Mouse (Mus musculus) hindbrain, embryonic 12.5 days (tissue): ENCODE results near the gene N4bp1. TPM values are rescaled to one million over a fixed set of nuclear protein-coding genes. Genes with fewer than 3 reads are reported as not detected.

Experiments used
- ATAC-seq: fragments of 200-750 bp; cut with Nextera tagmentation; 2 replicates; pipeline ENCODE4 v1.8.0; 2017; ENCODE audit warnings: moderate TSS enrichment; ENCODE audit not compliant: low FRiP score
- H3K27ac ChIP-seq: fragments of 300-500 bp; sonication (generic); 2 replicates; pipeline ENCODE4 v1.5.1; 2016; ENCODE audit warnings: mild to moderate bottlenecking
- H3K27me3 ChIP-seq: fragments of 300-500 bp; sonication (generic); 2 replicates; pipeline ENCODE4 v1.6.1; 2016; ENCODE audit warnings: mild to moderate bottlenecking
- H3K36me3 ChIP-seq: fragments of 300-500 bp; sonication (generic); 2 replicates; pipeline ENCODE4 v1.6.1; 2016; ENCODE audit warnings: mild to moderate bottlenecking
- H3K4me1 ChIP-seq: fragments of 300-500 bp; sonication (generic); 2 replicates; pipeline ENCODE4 v1.6.1; 2016
- H3K4me2 ChIP-seq: fragments of 300-500 bp; sonication (generic); replicated peaks from 2 replicates; pipeline ENCODE4 v1.6.1; 2016; ENCODE audit warnings: mild to moderate bottlenecking
- H3K4me3 ChIP-seq: fragments of 300-500 bp; sonication (generic); 2 replicates; pipeline ENCODE4 v1.5.1; 2016; ENCODE audit warnings: mild to moderate bottlenecking
- H3K9ac ChIP-seq: fragments of 300-500 bp; sonication (generic); 2 replicates; pipeline ENCODE4 v1.6.1; 2016; ENCODE audit warnings: mild to moderate bottlenecking, moderate library complexity
- H3K9me3 ChIP-seq: fragments of 300-500 bp; sonication (generic); replicated peaks from 2 replicates; pipeline ENCODE4 v1.6.1; 2016; ENCODE audit warnings: mild to moderate bottlenecking
- WGBS: fragments of 180-500 bp; shearing (Covaris S2); methylation state at CpG from one replicate; pipeline ENCODE4 v1.1.7; 2016; 5-methylcytosine and 5-hydroxymethylcytosine counted together
- polyA plus RNA-seq: library from polyadenylated mRNA; unstranded; fragments of >200 nt; fragmentation: Nextera tagmentation; extraction: Ambion mirVana; gene quantifications from 2 replicates; pipeline ENCODE4 v1.2.1, GENCODE M21; 2016

Gene N4bp1
- polyA plus RNA-seq, 1 experiment from 2014 or later: 13.2 TPM

DNA sequence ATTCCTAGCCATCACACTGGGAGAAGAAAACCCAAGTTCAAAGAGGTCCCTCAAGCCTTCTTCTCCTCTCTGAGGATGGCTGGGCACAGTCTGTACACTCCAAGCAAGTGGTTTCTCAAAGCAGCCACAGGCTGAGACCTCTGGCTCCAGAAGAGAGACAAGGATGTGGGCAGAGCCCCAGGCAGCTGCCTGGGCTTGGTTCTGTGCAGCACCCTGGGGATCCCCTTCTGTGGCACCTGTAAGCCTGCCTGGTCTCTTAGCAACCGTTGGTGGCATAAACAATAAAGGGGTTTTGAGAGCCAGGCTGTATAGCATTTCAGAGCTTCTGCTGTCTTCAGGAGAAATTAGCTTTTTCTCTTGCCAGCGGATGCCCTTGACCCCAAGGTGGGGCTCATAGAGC is 87.4 kb downstream of the N4bp1 start:
- H3K9me3 ChIP-seq: no peaks in the 10 kb centered on the region
- H3K27me3 ChIP-seq: no peaks in the 10 kb centered on the region
- no peak overlapping the region for H3K4me3 ChIP-seq
- H3K4me1 ChIP-seq: no peaks in the 10 kb centered on the region
- no peak overlapping the region for H3K9ac ChIP-seq
- no peak overlapping the region for H3K4me2 ChIP-seq
- no peak for ATAC-seq
- WGBS: 85% methylated on average over 2 of the region's 2 CpGs
- no peaks in the 10 kb centered on the region for H3K36me3 ChIP-seq
- no peak overlapping the region for H3K27ac ChIP-seq

DNA sequence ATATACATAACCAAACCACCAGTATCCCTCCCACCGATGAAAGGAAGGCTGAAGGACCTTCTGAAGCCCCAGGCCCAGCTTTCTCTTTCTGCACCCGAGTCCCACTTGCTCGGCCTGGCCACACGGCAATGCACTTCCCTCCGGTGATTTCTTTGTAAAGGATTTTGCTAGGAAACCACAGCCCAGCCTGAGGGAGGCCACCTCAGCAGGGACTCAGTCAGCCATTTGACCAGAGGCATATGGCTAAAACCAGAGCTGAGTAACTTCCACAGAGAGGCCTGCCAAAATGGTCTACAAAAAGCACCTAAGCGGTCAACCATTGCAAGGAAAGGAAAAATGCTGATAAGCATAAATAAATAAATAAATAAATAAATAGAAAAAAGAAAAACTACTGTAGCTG is 90.3 kb downstream of the N4bp1 start:
- WGBS: 40% methylated on average over 6 of the region's 6 CpGs
- Histone ChIP-seq H3K4me1 (peaks cover 4% of the 10 kb centered on the region; the same call in 1 of the 2 replicates), H3K27ac (no peak overlapping the region), H3K4me3 (no peak overlapping the region), H3K36me3 (no peaks in the 10 kb centered on the region), H3K4me2 (no peak overlapping the region), H3K27me3 (no peaks in the 10 kb centered on the region), H3K9me3 (no peaks in the 10 kb centered on the region), H3K9ac (no peak overlapping the region)
- no peak for ATAC-seq

DNA sequence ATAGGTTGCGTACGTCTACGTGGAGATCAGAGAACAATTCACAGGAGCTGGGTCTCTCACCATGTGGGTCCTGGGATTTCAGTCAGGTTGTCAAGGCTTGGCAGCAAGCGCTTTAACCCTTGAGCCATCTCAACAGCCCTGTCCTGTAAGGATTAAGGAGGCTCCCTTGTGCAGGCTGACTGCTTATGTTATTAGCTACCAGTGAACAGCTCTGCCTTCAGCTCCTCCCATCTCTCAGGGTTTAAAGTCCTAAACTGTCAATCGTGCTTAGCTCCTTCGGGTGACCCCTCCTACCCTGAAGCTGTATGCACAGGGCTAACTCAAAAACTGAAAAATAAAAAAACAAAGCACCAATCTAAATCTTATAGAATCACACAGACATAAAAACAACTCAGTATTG is 93.5 kb downstream of the N4bp1 start:
- Histone ChIP-seq H3K9me3 (no peaks in the 10 kb centered on the region), H3K4me2 (no peak overlapping the region), H3K36me3 (no peaks in the 10 kb centered on the region), H3K27me3 (no peaks in the 10 kb centered on the region), H3K9ac (no peak overlapping the region), H3K4me1 (peaks cover 4% of the 10 kb centered on the region; the same call in 1 of the 2 replicates), H3K4me3 (no peak overlapping the region), H3K27ac (no peak overlapping the region)
- 90% methylated on average over 6 of the region's 6 CpGs for WGBS
- no peak for ATAC-seq

DNA sequence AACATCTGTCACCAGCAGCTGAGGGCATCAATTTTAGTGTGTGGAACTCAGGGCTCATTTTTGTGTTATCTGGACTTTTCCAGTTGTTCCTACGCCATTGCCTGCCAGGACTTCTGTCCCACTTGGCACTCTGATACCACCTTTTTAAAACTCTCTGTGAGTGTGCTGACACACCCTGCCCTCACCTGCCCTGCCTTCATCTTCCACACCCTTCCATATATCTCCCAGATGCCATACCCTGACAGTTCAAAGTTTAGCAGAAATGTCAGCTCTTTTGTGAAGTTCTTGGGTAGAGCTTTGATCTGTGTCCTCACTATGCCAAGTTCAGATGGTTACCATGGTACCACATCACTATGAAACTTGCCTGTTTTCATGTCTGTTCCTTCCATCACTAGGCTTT is 95.5 kb downstream of the N4bp1 start:
- H3K4me1 ChIP-seq: peaks cover 4% of the 10 kb centered on the region; the same call in 1 of the 2 replicates
- WGBS: 90% methylated on average over 1 of the region's 1 CpGs
- H3K4me2 ChIP-seq: no peak overlapping the region
- no peaks in the 10 kb centered on the region for H3K27me3 ChIP-seq
- ATAC-seq: no peak
- H3K4me3 ChIP-seq: no peak overlapping the region
- H3K27ac ChIP-seq: no peak overlapping the region
- no peaks in the 10 kb centered on the region for H3K9me3 ChIP-seq
- H3K36me3 ChIP-seq: no peaks in the 10 kb centered on the region
- H3K9ac ChIP-seq: no peak overlapping the region

DNA sequence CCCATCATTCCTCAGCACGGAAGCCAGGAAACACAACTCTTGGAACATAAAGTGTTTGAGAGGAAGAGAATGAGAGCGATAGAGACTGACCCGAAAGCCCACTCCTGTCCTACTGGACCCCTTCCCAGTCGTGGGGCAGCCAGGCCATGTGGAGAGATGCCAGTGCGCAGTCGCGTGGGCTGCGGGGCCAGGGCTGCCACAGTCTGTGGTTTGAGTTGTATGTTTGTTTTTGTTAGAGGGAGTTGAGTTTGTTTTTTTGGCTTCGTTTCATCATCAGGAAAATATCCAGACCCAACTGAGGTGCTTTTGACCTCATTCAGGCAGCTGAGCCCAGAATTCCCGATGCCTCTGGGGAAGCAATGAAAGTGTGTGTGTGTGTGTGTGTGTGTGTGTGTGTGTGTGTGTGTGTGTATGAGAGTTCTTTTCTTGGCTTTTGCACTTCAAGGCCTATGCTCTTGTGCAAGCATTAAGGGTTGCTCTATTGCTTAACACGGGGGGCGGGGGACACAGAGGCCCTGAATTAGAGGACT is 97.1 kb downstream of the N4bp1 start:
- Histone ChIP-seq H3K9ac (no peak overlapping the region), H3K4me1 (peaks cover 4% of the 10 kb centered on the region; the same call in 1 of the 2 replicates), H3K27ac (no peak overlapping the region), H3K27me3 (no peaks in the 10 kb centered on the region), H3K4me2 (no peak overlapping the region), H3K36me3 (no peaks in the 10 kb centered on the region), H3K4me3 (no peak overlapping the region), H3K9me3 (no peaks in the 10 kb centered on the region)
- WGBS: 76% methylated on average over 12 of the region's 12 CpGs
- ATAC-seq: no peak

- no peak for ATAC-seq
- H3K9me3 ChIP-seq: no peaks in the 10 kb centered on the region
- H3K27me3 ChIP-seq: no peaks in the 10 kb centered on the region
- no peak overlapping the region for H3K27ac ChIP-seq
- peaks cover 4% of the 10 kb centered on the region; the same call in 1 of the 2 replicates for H3K4me1 ChIP-seq
- H3K4me3 ChIP-seq: no peak overlapping the region
- 54% methylated on average over 5 of the region's 5 CpGs for WGBS
- no peak overlapping the region for H3K4me2 ChIP-seq
- H3K36me3 ChIP-seq: no peaks in the 10 kb centered on the region
- H3K9ac ChIP-seq: no peak overlapping the region
Measured at GRCm38 (mm10) chr8:86786498-86786897, 98.6 kb downstream of the N4bp1 start.

- no peak for ATAC-seq
- Histone ChIP-seq H3K27ac (no peak overlapping the region), H3K4me3 (no peak overlapping the region), H3K36me3 (no peaks in the 10 kb centered on the region), H3K4me2 (no peak overlapping the region), H3K9me3 (no peaks in the 10 kb centered on the region), H3K9ac (no peak overlapping the region), H3K27me3 (no peaks in the 10 kb centered on the region), H3K4me1 (no peaks in the 10 kb centered on the region)
- WGBS: 94% methylated on average over 8 of the region's 8 CpGs
Measured at GRCm38 (mm10) chr8:86781094-86781493, 104.0 kb downstream of the N4bp1 start.

DNA sequence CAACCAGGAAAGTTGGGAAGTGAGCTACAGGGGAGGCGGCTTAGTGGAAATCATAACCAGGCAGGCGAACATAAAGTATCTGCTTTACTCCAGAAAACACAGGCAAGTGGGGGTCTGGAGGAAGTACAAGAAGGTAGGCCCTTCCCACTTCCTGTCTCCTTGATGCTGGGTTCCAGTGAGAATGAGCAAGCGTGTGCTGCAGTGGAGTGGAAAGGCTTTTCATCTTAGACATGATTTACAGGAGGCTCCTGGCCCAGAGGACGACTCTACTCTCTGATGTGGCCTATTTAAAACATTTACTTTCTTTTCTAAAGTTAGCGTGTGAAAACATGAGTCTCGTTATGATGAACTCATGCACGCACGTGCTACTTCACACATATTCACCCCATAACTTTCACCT is 105.9 kb downstream of the N4bp1 start:
- Histone ChIP-seq H3K9ac (no peak overlapping the region), H3K4me3 (no peak overlapping the region), H3K27me3 (no peaks in the 10 kb centered on the region), H3K9me3 (no peaks in the 10 kb centered on the region), H3K4me1 (no peaks in the 10 kb centered on the region), H3K4me2 (no peak overlapping the region), H3K27ac (no peak overlapping the region), H3K36me3 (no peaks in the 10 kb centered on the region)
- WGBS: 88% methylated on average over 8 of the region's 8 CpGs
- ATAC-seq: no peak

DNA sequence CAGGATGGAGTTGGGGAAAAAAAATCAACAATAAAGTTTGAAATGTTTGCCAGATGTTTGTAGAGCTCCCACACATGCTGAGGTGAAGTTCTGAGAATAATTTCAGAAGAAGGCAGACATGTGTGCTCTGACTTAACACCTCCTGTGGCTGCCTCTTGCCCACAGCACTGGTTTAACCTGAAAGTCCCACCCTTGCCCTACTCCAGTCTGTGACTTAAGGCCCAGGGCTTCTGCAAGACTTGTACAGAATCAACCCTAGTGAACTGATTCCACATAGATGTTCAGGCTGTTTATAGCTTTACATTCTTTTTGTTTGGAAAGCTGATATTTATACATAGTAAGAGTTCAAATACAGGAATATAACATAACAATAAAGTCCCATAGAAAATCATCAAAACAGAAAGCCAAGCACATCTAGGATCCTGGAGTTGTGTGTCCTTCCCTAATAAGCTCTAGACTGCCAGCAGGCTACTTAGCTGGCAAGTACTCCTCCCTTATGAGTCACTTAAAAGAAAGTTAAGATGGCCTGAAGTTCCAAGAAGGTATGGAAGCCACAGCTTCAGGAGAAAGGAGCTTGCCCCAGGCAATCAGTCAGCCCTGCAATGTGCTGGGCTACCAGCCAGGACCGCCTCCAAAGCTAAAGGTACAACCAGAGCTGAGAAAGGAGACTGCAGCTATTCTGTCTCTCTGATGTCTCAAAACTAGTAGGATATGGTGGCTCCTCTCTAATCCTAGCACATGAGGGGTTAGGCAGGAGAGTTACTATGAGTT is 114.9 kb downstream of the N4bp1 start:
- ATAC-seq: no peak

DNA sequence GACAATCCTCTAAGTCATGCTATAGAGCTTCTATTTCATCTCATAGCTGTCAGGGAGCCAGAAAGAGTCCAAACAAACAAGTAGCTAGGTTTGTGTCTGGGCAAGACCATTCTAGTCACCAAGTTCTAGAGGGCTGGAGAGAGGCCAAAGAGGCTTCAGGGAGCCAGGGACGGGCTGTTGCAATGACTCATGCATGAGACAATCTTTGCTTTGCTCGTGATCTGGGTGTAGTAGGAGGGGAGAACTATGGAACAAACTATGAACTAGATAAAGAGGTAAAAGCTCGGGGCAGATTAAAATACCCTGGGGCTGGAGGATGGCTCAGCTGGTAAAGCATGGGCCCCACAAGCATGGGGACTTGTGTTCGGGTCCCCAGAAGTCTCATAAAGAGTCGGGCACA is 116.6 kb downstream of the N4bp1 start:
- no peaks in the 10 kb centered on the region for H3K4me1 ChIP-seq
- H3K9me3 ChIP-seq: no peaks in the 10 kb centered on the region
- no peak overlapping the region for H3K9ac ChIP-seq
- no peak overlapping the region for H3K4me2 ChIP-seq
- H3K27me3 ChIP-seq: no peaks in the 10 kb centered on the region
- no peaks in the 10 kb centered on the region for H3K36me3 ChIP-seq
- WGBS: 82% methylated on average over 5 of the region's 5 CpGs
- no peak for ATAC-seq
- no peak overlapping the region for H3K27ac ChIP-seq
- no peak overlapping the region for H3K4me3 ChIP-seq

More for the DNA sequence above, 114.9 kb downstream of the N4bp1 start:
- Histone ChIP-seq H3K27me3 (no peaks in the 10 kb centered on the region), H3K9ac (no peak overlapping the region), H3K27ac (no peak overlapping the region), H3K4me1 (no peaks in the 10 kb centered on the region), H3K9me3 (no peaks in the 10 kb centered on the region), H3K36me3 (no peaks in the 10 kb centered on the region), H3K4me2 (no peak overlapping the region), H3K4me3 (no peak overlapping the region)
- WGBS: 70% methylated on average over 1 of the region's 1 CpGs

DNA sequence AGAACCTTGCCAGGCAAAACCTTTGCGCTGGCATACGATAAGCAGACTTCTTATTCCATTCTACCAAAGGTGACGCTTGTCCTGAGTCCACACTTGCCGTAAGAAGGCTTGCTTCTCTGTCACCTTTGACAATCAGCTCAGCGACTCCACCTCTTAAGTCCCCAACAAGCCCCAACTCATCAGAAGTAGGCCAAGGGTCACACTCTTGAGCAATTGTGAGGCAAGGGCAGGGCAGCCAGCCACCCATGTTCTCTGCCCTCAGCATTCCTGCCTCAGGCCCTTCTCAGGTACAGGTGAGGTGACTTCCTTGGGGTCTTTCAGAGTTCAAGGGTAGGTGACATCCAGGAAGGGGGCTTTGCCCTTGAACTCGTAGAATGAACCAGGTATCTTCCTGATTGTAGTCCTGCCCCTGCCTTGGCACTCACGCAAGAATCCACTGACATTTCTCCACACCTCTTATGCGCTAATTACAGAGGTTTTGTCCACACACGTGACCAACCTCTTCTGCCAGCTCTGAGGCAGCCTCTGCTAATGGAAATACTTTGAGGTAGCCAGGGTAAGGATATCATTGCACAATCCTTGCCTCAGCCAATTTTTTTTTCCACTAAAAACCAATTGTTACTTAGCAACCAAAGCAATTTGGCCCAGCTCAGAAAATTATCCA is 118.4 kb downstream of the N4bp1 start:
- no peak overlapping the region for H3K9ac ChIP-seq
- no peaks in the 10 kb centered on the region for H3K4me1 ChIP-seq
- ATAC-seq: no peak
- no peaks in the 10 kb centered on the region for H3K9me3 ChIP-seq
- H3K27me3 ChIP-seq: 0 out of 2 replicates have a peak, but pooled peaks cover 2% of the 10 kb centered on the region
- no peak overlapping the region for H3K4me2 ChIP-seq
- WGBS: 88% methylated on average over 9 of the region's 9 CpGs
- no peaks in the 10 kb centered on the region for H3K36me3 ChIP-seq
- H3K4me3 ChIP-seq: no peak overlapping the region
- H3K27ac ChIP-seq: no peak overlapping the region

- Histone ChIP-seq H3K36me3 (no peaks in the 10 kb centered on the region), H3K27ac (no peak overlapping the region), H3K9ac (no peak overlapping the region), H3K4me2 (no peak overlapping the region), H3K4me3 (no peak overlapping the region), H3K27me3 (0 out of 2 replicates have a peak, but pooled peaks cover 2% of the 10 kb centered on the region), H3K9me3 (no peaks in the 10 kb centered on the region), H3K4me1 (no peaks in the 10 kb centered on the region)
- WGBS: 87% methylated on average over 8 of the region's 8 CpGs
- no peak for ATAC-seq
Measured at GRCm38 (mm10) chr8:86765669-86766068, 119.4 kb downstream of the N4bp1 start.
